Mouse (Mus musculus): Measurements from ENCODE around the gene Kcnab3. TPM values are rescaled to one million over a fixed set of nuclear protein-coding genes. Genes with fewer than 3 reads are reported as not detected.

The Kcnab3 gene
- polyA plus RNA-seq, 1 experiment: 2.0 TPM

DNA sequence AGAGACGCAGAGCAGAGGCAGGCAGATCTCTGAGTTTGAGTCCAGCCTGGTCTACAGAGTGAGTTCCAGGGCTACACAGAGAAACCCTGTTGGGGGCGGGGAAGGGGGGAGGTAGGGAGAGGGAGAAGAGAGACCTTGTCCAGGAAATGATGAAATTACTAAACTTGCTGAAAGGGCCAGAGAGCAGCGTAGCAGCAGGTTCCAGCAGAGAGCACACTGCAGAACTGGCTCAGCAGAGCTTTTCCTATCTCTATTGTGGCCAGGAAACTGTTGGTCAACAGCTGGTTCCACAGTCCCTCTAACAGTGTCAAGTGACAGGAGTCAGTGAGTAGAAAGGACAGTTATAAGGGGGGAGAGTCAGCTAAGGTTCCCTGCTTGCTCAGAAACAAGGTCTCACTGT lies 53.5 kb downstream of the Kcnab3 start:
- H3K4me2 ChIP-seq (ENCODE audit: low read depth): no peak overlapping the region
- H3K79me2 ChIP-seq (ENCODE audit: control insufficient read depth, insufficient read depth): no peaks in the 10 kb centered on the region
- no peaks in the 10 kb centered on the region for H3K36me3 ChIP-seq (ENCODE audit: control insufficient read depth, insufficient read depth)
- peak in 1 of 3 experiments; percentile 6 for TF ChIP-seq MYOD1 (IDR thresholded peaks at IDR 0.05; ENCODE audit: control insufficient read depth in 1 of 3, insufficient read length in 2 of 3, low read depth in 2 of 3)
- no peak for TF ChIP-seq POLR2A (IDR thresholded peaks at IDR 0.05; ENCODE audit: insufficient read length, low read depth)
- no peak for TF ChIP-seq MAX (IDR thresholded peaks at IDR 0.05; ENCODE audit: low read depth)
- TF ChIP-seq USF1 (IDR thresholded peaks at IDR 0.05; ENCODE audit: low read depth): no peak
- peak in 1 of 3 experiments; percentile 48 for TF ChIP-seq MYOG (IDR thresholded peaks at IDR 0.05; ENCODE audit: control insufficient read depth in 1 of 3, insufficient read depth in 1 of 3, insufficient read length in 2 of 3, low read depth in 2 of 3)
- no peak for TF ChIP-seq REST (IDR thresholded peaks at IDR 0.05; ENCODE audit: insufficient read depth, insufficient read length)
- TF ChIP-seq POLR2AphosphoS2 (IDR thresholded peaks at IDR 0.05; ENCODE audit: insufficient read length, low read depth): no peak
- no peak for TF ChIP-seq SRF (IDR thresholded peaks at IDR 0.05; ENCODE audit: control insufficient read depth, insufficient read length, low read depth)
- TF ChIP-seq TCF3 (IDR thresholded peaks at IDR 0.05; ENCODE audit: insufficient read length, low read depth): no peak
- H3K4me3 ChIP-seq: no peak overlapping the region
- no peaks in the 10 kb centered on the region for H3K27me3 ChIP-seq (ENCODE audit: control insufficient read depth, insufficient read depth, insufficient read length)
- H3ac ChIP-seq (ENCODE audit: control insufficient read depth, insufficient read length): no peak overlapping the region

DNA sequence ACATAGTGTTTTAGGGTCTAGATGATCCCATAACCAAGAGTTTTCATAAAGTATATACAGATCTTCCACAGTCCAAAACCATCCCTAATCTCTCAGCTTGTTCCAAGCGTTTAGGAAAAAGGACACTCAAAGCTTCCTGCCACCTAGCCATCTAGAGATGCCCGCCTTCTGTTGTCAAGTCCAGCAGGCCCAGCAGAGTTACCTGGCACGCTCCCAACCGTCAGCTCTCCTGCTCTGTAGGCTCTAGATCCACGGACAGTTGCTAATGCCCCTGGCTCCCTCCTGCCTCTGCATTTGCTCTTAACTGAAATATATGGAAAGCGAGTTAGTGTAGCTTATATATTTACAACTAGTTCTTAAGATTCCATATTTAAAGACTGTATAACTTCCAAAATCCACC lies 55.3 kb downstream of the Kcnab3 start:
- Histone ChIP-seq H3K27me3 (ENCODE audit: control insufficient read depth, insufficient read depth, insufficient read length) (no peaks in the 10 kb centered on the region), H3K4me3 (no peak overlapping the region), H3K36me3 (ENCODE audit: control insufficient read depth, insufficient read depth) (no peaks in the 10 kb centered on the region), H3ac (ENCODE audit: control insufficient read depth, insufficient read length) (no peak overlapping the region), H3K79me2 (ENCODE audit: control insufficient read depth, insufficient read depth) (no peaks in the 10 kb centered on the region), H3K4me2 (ENCODE audit: low read depth) (no peak overlapping the region)
- TF ChIP-seq POLR2AphosphoS2 (IDR thresholded peaks at IDR 0.05; ENCODE audit: insufficient read length, low read depth): no peak

Other genes starting within 250 kb of the Kcnab3 start
- 51.8 TPM for gene Vamp2, start 237.8 kb upstream of the Kcnab3 start, polyA plus RNA-seq (2012; fragmentation: generic; extraction: Trizol)
- 8.9 TPM for gene Per1, start 231.0 kb upstream of the Kcnab3 start, polyA plus RNA-seq (2012; fragmentation: generic; extraction: Trizol)
- 0.28 TPM for gene Hes7, start 205.9 kb upstream of the Kcnab3 start, polyA plus RNA-seq (2012; fragmentation: generic; extraction: Trizol)
- gene 9130213A22Rik, start 203.7 kb upstream of the Kcnab3 start, polyA plus RNA-seq (2012; fragmentation: generic; extraction: Trizol): 0.78 TPM
- gene Aloxe3, start 200.4 kb upstream of the Kcnab3 start, polyA plus RNA-seq (2012; fragmentation: generic; extraction: Trizol): 0.01 TPM
- gene Alox12b, start 169.3 kb upstream of the Kcnab3 start, polyA plus RNA-seq (2012; fragmentation: generic; extraction: Trizol): not detected
- not detected for gene Alox8, start 128.4 kb upstream of the Kcnab3 start, polyA plus RNA-seq (2012; fragmentation: generic; extraction: Trizol)
- not detected for gene Gucy2e, start 89.2 kb upstream of the Kcnab3 start, polyA plus RNA-seq (2012; fragmentation: generic; extraction: Trizol)
- gene Cntrob, start 2.5 kb upstream of the Kcnab3 start, polyA plus RNA-seq (2012; fragmentation: generic; extraction: Trizol): 10.3 TPM
- 116 TPM for gene Trappc1, start 2.3 kb upstream of the Kcnab3 start, polyA plus RNA-seq (2012; fragmentation: generic; extraction: Trizol)
- 2.5 TPM for gene Rnf227, start 14.2 kb downstream of the Kcnab3 start, polyA plus RNA-seq (2012; fragmentation: generic; extraction: Trizol)
- 148 TPM for gene Chd3, start 43.1 kb downstream of the Kcnab3 start, polyA plus RNA-seq (2012; fragmentation: generic; extraction: Trizol)
- gene Naa38, start 69.2 kb downstream of the Kcnab3 start, polyA plus RNA-seq (2012; fragmentation: generic; extraction: Trizol): 126 TPM
- gene Cyb5d1, start 69.4 kb downstream of the Kcnab3 start, polyA plus RNA-seq (2012; fragmentation: generic; extraction: Trizol): 23.0 TPM
- gene Tmem88, start 72.0 kb downstream of the Kcnab3 start, polyA plus RNA-seq (2012; fragmentation: generic; extraction: Trizol): 0.16 TPM
- 31.0 TPM for gene Kdm6b, start 87.4 kb downstream of the Kcnab3 start, polyA plus RNA-seq (2012; fragmentation: generic; extraction: Trizol)
- gene Dnah2, start 222.9 kb downstream of the Kcnab3 start, polyA plus RNA-seq (2012; fragmentation: generic; extraction: Trizol): 0.24 TPM
- 0.36 TPM for gene Efnb3, start 233.9 kb downstream of the Kcnab3 start, polyA plus RNA-seq (2012; fragmentation: generic; extraction: Trizol)

All from myocyte (in vitro differentiated cells).